Mouse (Mus musculus) gastrocnemius, postnatal 14 days (tissue): Measurements from ENCODE around the gene Tyr. TPM values are rescaled to one million over a fixed set of nuclear protein-coding genes. Genes with fewer than 3 reads are reported as not detected.
"Not testable (repeated sequence)": the region's sequence is repeated elsewhere in the genome, so short reads cannot be mapped to it uniquely, and the experiment has no call there.

Source experiments
- DNase-seq: peaks from one replicate; pipeline ENCODE4 v3.0.0; 2021; ENCODE audit warnings: mixed read lengths
- intact Hi-C: fragments of 180-260 bp; cut with DNase I; formaldehyde crosslinking; loops from one replicate; pipeline ENCODE4 v1.15.1; 2025; ENCODE audit warnings: low total_unique reads
- long read RNA-seq, 2 experiments: library from polyadenylated mRNA; stranded (forward); transcript quantifications; one replicate each; pipeline ENCODE4 v2.0.0; 2021
- total RNA-seq, 2 experiments: library from RNA; stranded (reverse); gene quantifications; 2 replicates each; pipeline ENCODE4 v1.2.3; 2021

Gene Tyr
- under 1 TPM in 1 of 2 experiments, not detected in 1; 0.10 TPM for total RNA-seq
- long read RNA-seq, experiment 1, result 0 reads
- long read RNA-seq, experiment 2, result 0 reads

GRCm38 (mm10) chr7:87493412-87493811, at the start of gene Tyr:
Gene Tyr (minus strand): TSS chr7:87493512.
- intact Hi-C loops, result no loop called here
- DNase-seq, result no peak

- DNase-seq, result no peak
- intact Hi-C loops, result no loop called here
Measured at GRCm38 (mm10) chr7:87539031-87539430, 45.7 kb upstream of the Tyr start.

- intact Hi-C loops, result no loop called here
- no peak for DNase-seq
Measured at GRCm38 (mm10) chr7:87494124-87494682, 891 bp upstream of the Tyr start.

- intact Hi-C loops, result no loop called here
- DNase-seq, result no peak
Measured at GRCm38 (mm10) chr7:87488024-87488423, 5.3 kb downstream of the Tyr start.

- DNase-seq, result no peak
- intact Hi-C loops, result no loop called here
Measured at GRCm38 (mm10) chr7:87413271-87413670, 80.0 kb downstream of the Tyr start.

GRCm38 (mm10) chr7:87411373-87411772, 81.9 kb downstream of the Tyr start:
- DNase-seq, result peak; percentile 5

GRCm38 (mm10) chr7:87397023-87397422, 96.3 kb downstream of the Tyr start:
- intact Hi-C loops, result no loop called here

More at GRCm38 (mm10) chr7:87411373-87411772, 81.9 kb downstream of the Tyr start:
- intact Hi-C loops, result not testable (repeated sequence)

GRCm38 (mm10) chr7:87374935-87375334, 118.4 kb downstream of the Tyr start:
- intact Hi-C loops, result no loop called here
- DNase-seq, result no peak

More at GRCm38 (mm10) chr7:87397023-87397422, 96.3 kb downstream of the Tyr start:
- no peak for DNase-seq

Other genes with a start within 250 kb of the Tyr start
- 1 to 10 TPM; 2.4 to 2.5 TPM for gene Nox4, start 247.4 kb downstream of the Tyr start, total RNA-seq
- gene Grm5, start 90.7 kb upstream of the Tyr start, total RNA-seq, result under 1 TPM in 1 of 2 experiments, not detected in 1; 0.04 TPM